1 mouse cellular context compared by ENCODE assay signal in genomic region chr2:173060450-173060849, GRCm38 (mm10).
A peak's percentile ranks its signal among the peaks of the same experiment; 100 is the strongest.
TF ChIP-seq lines count a peak whose summit lies in the region.

No protein-coding gene starts in this region.

TF ChIP-seq in CH12.LX, 34 proteins besides CTCF, POLR2A, EP300 and RAD21 (continued from another document):
- TF ChIP-seq KAT2A (IDR thresholded peaks at IDR 0.05; ENCODE audit: insufficient replicate concordance, low read length) (no peak), BHLHE40 (IDR thresholded peaks at IDR 0.05; ENCODE audit: low read depth, low read length) (peak; percentile 69), ZKSCAN1 (IDR thresholded peaks at IDR 0.05; ENCODE audit: borderline replicate concordance, low read depth, low read length) (no peak), ETS1 (conservative IDR thresholded peaks at IDR 0.05; ENCODE audit: low read depth, low read length) (0 out of 2 replicates have a peak, but pooled peaks have one; percentile 12), MYC (IDR thresholded peaks at IDR 0.05; ENCODE audit: low read depth, low read length) (no peak)
